Mouse (Mus musculus) heart, adult 2 months (tissue): ENCODE measurements at regions not wholly inside any gene's neighbourhood (a gene's known extent, or its start where the extent isn't known, plus 50 kb on each side); places are given as distances from the start of the nearest gene placed in this dataset.

Experiments
- CTCF ChIP-seq: fragments of 200-600 bp; IDR thresholded peaks from 2 replicates; pipeline ENCODE4 v1.8.1; 2022; ENCODE audit warnings: antibody characterized with exemption, mild to moderate bottlenecking, moderate library complexity
- EP300 ChIP-seq: fragments of 200-500 bp; IDR thresholded peaks from 2 replicates; pipeline ENCODE4 v1.6.1; 2011; ENCODE audit warnings: low read depth, low read length, control low read depth; ENCODE audit not compliant: insufficient read depth
- POLR2A ChIP-seq: fragments of 200-500 bp; IDR thresholded peaks from 2 replicates; pipeline ENCODE4 v1.6.1; 2011; ENCODE audit warnings: mild to moderate bottlenecking, low read depth, low read length, control low read depth; ENCODE audit not compliant: insufficient read depth

GRCm38 (mm10) chr7:71583443-71584055 lies 232.3 kb upstream of the Gm10295 start:
- TF ChIP-seq CTCF (no peak), POLR2A (no peak), EP300 (peak; percentile 94)
